Mouse (Mus musculus): ENCODE measurements around the gene Gm28729.
A peak's percentile ranks its signal among the peaks of the same experiment; 100 is the strongest.

The Gm28729 gene

DNA sequence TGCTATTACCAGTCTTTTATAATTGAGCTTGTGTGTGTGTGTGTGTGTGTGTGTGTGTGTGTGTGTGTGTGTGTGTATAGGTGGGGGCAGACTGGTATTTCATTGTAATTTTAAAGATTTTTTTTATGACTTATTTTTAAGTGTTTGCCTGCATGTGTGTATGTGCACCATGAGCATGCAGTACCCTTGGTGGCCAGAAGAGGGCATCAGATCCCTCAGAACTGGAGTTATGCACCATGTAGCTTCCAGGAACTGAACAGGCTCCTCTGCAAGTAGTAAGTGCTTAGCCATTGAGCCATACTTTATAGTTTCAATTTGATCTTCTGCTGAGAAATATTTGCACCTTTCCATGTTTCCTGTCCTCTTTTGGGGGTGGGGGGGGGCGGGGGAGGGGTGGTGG is 63.5 kb downstream of the Gm28729 start:
- DNase-seq (ENCODE audit: low spot score): no peak

GRCm38 (mm10) chr9:96460117-96460865 is 64.8 kb downstream of the Gm28729 start:
- DNase-seq (ENCODE audit: low spot score): no peak

DNA sequence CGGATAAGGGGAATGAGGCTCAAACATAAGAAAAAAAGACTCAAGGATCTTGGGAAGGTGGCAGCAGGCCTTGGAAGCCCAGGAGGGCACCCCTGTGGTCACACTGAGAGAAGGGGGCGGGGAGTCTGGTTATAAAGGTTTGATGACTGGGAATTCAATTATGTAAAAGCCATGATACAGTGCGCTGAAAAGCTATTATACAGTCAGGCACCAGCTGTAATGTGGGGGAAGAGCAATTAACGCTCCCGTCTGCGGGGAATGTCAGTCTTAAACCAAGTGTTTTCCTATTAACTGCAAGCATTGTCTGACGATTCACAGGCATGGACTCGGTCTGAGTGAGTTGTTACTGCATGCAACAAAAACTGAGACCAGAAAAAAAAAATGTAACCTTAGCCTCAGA is 69.4 kb downstream of the Gm28729 start:
- no peak for DNase-seq (ENCODE audit: low spot score)

GRCm38 (mm10) chr9:96452956-96453355 is 72.1 kb downstream of the Gm28729 start:
- no peak for DNase-seq (ENCODE audit: low spot score)

- no peak for DNase-seq (ENCODE audit: low spot score)
Observed at GRCm38 (mm10) chr9:96450900-96451720, 74.0 kb downstream of the Gm28729 start.

- no peak for DNase-seq (ENCODE audit: low spot score)
Observed at GRCm38 (mm10) chr9:96449514-96449913, 75.5 kb downstream of the Gm28729 start.

- DNase-seq (ENCODE audit: low spot score): no peak
Observed at GRCm38 (mm10) chr9:96445351-96445750, 79.7 kb downstream of the Gm28729 start.

DNA sequence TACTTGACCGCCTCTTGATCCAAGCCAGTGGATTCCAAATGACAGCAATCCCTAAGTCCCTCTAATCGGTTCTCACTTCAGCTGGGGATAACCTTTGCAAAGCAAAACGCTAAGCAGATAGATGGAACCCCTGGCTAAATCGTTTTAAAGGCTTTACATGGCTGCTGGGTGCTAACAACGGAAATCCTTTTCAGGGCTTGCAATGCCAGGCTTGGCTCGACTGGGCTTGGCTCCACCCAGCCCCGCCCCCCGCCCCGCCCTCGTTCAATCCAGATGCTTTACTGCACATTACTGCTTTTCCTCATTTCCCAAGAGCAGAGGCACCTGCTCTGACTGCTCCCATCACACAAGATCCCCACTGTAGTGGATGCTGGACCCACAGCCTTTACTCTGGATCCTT is 83.0 kb downstream of the Gm28729 start:
- DNase-seq (ENCODE audit: low spot score): no peak

DNA sequence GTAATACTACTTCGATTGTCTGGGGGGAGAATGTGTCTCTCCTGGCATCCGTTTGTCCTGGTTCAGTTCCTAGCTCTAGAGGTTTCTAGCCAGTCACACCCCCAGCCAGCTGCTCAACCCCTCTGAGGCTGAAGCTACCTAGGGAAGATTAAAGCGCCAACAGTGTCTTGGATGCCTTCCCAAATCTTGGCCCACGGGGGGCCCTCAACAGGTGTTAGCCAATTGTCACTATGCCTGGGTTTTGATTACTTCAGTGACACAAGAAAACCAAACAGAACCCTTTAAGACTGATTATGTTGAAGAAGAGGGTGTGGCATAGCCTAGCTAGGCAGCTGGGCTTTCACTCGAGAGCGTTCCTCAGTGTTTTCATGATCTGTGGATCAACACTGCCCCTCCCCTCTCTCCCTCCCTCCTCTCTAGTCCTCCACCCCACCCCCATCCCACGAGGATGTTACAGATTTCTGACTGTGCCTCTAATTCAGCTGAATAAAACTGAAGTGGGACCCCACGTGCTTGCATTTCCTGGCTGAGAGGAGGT is 86.7 kb downstream of the Gm28729 start:
- DNase-seq (ENCODE audit: low spot score): no peak

GRCm38 (mm10) chr9:96437805-96438333 is 87.2 kb downstream of the Gm28729 start:
- DNase-seq (ENCODE audit: low spot score): peak; percentile 74

DNA sequence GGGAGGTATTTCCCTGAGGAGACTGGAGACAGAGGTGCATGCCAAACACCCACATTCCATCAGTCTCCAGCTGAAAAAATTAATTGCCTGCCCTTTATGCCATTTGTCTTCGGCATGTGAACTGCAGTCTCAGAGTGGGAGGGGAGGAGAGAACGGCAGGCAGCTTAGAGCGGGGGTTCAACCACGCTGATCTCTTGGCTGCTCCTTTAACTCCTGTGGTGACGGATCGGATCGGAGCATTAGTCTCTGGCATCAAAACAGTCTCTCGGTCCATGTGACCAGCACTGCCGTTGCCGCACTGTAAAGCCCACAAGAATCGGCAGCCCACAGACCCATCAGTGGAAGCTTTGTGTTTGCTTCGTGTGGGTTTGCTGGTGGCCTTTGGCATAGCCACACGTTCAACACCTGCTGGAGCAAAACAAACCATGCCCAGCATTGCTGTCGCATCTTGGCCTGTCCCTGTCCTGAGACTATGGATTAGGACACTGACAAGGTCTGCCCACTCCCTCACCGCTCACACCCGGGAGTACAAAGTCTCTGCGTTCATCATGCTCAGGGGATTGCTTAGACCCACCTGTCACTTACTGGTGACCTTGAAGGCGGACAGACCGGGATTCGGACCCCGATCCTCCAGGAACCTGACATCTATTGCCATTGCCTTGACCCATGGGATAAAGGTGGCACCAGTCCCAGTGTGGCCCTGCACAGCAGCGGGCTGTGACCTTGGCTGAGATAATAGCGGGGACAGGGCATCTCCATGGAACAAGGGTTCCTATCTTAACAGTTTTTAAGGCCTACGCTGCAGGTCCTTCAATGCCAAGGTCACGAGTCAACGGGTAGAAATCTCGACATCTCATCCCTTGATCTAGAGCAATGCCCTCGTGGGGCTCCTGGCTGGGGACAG is 87.9 kb downstream of the Gm28729 start:
- DNase-seq (ENCODE audit: low spot score): no peak

All from embryo, embryonic 10.5 days (tissue).